Mouse (Mus musculus) forelimb bud, embryonic 11.5 days (tissue): ENCODE results near the gene Rergl.
A peak's percentile ranks its signal among the peaks of the same experiment; 100 is the strongest.

Experiments
- DNase-seq: peaks from one replicate; pipeline ENCODE4 v3.0.0-alpha.2; 2012; ENCODE audit warnings: low read depth, low spot score

Rergl gene

DNA sequence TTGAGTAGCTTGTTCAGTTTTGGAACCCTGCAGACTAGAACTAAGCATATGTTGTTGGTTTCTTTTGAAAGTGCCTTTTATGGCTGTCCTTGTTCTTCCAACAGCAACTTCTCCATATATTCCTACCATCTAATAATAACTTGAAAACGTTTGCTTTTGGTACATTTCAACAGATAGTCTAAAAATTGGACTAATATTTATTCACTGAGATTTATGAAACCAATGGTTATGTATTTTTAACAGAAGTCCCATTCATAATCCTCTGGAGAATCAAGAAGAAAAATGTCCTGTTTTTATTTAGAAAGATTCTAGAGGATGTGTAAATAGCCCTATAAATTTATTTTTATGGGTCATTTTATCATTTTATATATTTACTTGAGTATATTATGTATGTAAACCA is at the start of gene Rergl:
Rergl (minus strand) TSS at position 101 of the 400 bp plus-strand sequence.
- DNase-seq: no peak

DNA sequence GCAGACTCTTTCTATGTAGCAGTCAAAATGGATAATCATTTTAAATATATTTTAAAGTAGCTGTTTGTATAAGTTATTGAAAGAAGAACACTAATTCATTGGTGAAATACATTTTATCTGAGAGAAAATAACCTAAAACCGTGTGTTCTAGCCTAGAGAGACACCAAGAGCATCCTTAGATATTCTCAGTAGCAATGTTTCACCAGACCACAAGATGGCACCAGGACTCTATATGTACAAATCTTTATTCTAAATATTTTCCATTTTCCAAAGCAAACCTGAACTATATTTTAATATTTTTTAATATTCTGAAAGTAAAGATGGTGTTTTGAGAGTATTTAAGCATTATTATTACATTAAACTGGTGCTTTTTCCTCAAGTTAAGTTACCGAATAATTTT is 36.7 kb upstream of the Rergl start:
- no peak for DNase-seq

DNA sequence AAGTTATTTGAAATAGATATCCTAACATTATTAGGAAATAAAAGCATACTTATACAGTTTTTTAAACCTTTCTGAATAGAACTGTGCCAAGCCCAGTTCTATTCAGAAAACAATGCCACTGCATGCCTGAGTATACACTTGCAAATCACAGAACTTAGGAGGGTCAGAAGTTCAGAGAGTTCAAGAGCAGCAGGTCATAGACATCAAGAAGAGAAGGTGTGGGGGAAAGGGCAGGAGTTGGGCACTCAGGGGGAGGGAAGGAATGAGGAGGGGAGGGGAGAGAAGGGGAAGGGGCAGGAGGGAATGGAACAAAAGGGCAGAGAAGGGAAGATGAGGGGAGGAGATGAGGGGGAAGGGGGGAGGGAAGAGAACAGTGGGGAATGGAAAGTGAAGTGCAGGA is 23.6 kb upstream of the Rergl start:
- no peak for DNase-seq

DNA sequence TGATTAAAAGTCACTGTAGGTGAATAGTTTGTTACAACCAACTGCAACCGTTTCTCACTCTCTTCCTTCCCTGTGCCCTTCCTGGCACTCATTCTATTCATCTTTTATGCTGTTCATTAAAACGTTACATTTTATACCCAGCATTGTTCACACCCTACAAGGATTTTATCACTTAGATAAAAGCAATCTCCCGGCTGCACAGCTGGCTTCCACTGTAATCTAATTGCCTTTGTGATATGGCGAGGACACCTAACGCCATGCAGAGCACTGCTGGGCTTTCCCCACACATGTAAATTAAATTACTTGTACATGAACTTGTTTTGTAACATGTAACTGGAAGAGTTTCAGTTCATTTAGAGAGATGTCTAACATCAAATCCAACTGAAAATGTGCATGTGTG is 22.5 kb upstream of the Rergl start:
- no peak for DNase-seq

DNA sequence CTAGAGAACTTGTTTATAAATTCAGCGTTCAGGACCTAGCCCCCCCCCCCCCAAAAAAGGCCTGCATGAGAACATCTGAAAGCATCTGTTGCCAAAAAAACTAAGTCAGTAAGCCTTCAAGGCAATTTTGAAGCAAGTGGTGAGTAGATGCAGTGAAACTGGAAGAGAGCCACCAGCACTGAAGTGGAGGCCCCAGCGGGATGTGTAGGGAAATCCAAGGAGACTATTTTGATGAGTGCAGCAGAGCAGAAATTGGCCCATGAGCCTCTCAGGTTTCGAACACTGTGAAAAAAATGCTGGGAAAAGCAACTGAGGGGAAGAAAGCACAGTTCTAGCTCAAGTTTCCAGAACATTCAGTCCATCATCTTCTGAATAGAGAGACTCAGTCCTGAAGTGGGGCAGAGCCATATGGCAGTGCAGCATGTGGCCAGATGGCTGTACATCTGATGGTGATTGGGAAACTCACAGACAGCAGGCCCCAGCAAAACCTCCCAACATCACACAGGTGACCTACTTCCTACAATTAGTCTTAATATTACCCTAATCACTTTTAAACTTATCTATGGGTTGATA is 13.2 kb upstream of the Rergl start:
- DNase-seq: no peak

DNA sequence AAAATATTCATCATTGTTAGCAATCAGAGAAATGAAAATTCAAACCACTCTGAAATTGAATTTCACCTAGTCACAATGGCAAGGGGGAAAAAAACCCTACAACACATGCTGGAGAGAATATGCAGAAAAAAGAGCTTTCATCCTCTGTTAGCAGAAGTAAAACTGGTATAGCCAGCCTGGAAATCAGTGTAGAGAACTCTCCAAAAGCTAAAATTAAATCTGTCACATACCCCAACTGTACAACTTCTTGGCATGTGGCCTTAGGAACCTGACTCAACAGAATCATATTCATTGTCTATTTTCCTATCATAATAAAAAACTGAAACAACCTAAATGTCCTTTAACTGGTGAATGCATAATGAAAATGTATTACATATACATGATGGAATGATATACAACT is 22.0 kb downstream of the Rergl start:
- no peak for DNase-seq

DNA sequence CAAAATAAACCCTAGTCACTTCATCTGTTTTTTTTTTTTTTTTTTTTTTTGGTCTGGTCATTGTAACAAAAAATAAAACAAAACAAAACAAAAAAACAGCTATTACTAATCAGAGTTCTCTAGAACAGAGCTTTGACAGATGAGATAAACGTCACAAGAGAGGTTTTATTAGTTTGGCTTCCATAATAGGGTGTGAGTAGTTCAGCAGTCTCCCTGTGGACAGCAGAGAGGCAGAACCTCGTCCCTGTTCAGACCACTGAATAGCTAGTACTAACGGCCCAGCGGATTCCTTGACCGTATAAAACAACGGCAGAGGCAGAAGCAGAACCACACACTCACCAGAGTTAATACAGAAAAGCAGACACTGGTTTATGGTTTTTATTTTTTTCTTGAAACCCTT is 36.8 kb downstream of the Rergl start:
- no peak for DNase-seq

DNA sequence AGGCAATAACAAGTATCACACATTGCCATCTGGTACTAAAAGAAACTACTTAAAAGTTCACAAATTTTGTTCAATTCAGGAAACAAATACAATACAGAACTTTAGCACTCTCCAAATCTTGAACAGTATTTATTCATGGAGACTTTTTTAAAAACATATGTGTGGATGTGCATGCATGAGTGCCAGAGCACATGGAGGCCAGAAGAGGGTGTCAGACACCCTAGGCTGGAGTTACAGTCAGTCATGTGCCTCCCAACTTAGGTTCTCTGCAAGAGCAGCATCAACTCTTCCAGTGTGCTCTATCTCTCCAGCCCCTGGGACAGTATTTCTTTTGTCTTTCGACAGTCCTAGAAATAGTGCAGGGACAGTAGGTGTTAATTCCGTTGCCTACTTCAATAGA is 37.5 kb downstream of the Rergl start:
- no peak for DNase-seq

DNA sequence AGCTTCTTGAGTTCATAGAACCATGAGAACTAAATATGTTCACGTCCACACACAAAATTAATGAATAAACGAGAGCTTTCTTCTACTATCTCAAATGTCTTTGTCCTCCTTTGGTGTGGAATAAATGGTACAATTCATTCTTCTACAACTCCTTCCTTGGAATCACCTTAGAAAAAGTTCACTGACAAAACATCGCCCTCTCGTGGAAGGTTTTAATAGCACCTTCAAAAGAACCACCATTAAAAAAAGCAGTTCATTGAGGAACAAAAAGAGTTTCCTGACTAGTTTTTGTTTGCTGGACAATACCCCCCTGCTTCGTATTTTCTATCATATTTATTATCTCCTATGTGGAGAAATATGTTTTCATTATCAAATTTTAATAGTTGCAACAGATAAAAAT is 40.7 kb downstream of the Rergl start:
- DNase-seq: peak; percentile 33

DNA sequence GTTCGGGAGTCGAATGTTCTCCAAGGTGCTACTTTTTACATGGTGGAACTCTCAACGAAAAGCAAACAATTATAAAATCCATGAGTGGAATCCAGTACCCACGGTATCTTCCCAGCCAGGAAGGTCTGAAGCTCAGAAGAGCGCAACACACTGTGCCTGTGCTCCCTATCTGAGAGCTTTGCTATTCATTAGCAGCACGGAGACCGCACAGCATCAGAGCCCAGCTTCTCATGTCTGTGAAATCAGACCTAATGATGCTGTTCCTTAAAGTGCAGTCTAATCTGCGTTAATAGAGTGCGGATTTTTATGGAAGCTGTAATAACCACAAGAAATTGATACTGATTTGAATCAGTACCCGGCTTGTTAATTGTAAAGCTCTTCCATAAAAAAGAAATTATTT is 41.3 kb downstream of the Rergl start:
- DNase-seq: no peak

DNA sequence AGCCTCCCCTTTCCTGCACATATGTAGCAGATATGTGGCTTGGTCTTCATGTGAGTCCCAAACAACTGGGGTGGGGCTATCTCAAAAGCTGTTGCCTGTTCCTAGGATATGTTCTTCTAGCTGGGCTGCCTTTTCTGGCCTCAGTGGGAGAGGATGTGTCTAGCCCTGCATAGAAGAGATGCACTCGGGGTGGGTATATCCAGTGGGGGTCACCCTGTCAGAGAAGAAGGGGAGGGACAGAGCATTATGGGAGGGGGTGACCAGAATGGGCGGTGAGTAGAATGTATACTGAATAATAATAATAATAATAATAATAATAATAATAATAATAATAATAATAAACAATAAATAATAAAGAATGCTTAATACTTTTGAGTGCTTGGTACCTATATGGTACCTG is 57.8 kb downstream of the Rergl start:
- no peak for DNase-seq
